Comparison of ENCODE assay signal across 9 mouse cellular contexts in the genomic region with DNA sequence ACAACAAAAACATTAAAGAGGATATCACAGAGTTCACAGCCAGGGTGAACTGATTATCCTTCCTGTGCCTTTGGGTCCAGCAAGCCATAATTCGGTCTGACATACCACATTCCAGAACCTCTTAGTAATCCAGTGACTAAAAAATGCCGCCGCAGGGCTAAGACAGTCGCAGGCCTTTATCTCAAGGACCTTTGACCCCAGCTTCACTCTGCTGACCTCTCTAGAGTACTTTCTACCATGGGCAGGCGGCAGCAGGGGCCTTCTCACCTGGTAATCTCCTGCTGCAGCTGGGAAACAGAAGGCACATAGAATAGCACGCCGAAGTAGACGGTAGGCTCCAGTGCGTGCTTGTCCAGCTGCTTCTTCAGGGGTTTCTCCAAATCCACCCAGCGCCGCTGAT. TPM values are rescaled to one million over a fixed set of nuclear protein-coding genes. Genes with fewer than 3 reads are reported as not detected.
DNase-seq lines count a peak whose midpoint lies in the region; ATAC-seq and TF ChIP-seq lines count a peak whose summit lies in the region.
"Had no signal": no experiment of that assay in that cellular context is flagged by ENCODE, and none has a peak within 500 bp of the region (broad histone marks: within the 10 kb centered on the region; RNA-seq: fewer than 3 reads in every experiment).

No protein-coding gene starts in this region.

- H3K27ac ChIP-seq in stomach, embryonic 15.5 days = peak overlapping the region; percentile 61
- no peak overlapping the region for H3K27ac ChIP-seq in stomach, postnatal 0 days (replicated peaks)
- H3K27ac ChIP-seq in embryonic facial prominence, embryonic 10.5 days (replicated peaks) = 0 out of 2 replicates have a peak overlapping the region, but pooled peaks have one; percentile 19
- H3K27ac ChIP-seq: hindbrain, embryonic 14.5 days had no signal

- intact Hi-C loops in left cerebral cortex, postnatal 25 days (cut with DNase I) = no loop called here

- no peaks in the 10 kb centered on the region for H3K36me3 ChIP-seq in stomach, embryonic 15.5 days
- no peaks in the 10 kb centered on the region for H3K36me3 ChIP-seq in stomach, postnatal 0 days (ENCODE audit: control insufficient read depth, insufficient read depth, low read length)
- H3K36me3 ChIP-seq in embryonic facial prominence, embryonic 10.5 days (replicated peaks) = no peaks in the 10 kb centered on the region

- no peak for TF ChIP-seq EP300 in stomach, postnatal 0 days (optimal IDR thresholded peaks at IDR 0.05)

- peaks cover 8% of the 10 kb centered on the region; the same call in 1 of the 2 replicates for H3K4me1 ChIP-seq in stomach, embryonic 15.5 days
- no peaks in the 10 kb centered on the region for H3K4me1 ChIP-seq in stomach, postnatal 0 days (replicated peaks; ENCODE audit: control insufficient read depth, insufficient read depth)
- H3K4me1 ChIP-seq in embryonic facial prominence, embryonic 10.5 days = peaks cover 29% of the 10 kb centered on the region

- no peaks in the 10 kb centered on the region for H3K27me3 ChIP-seq in stomach, embryonic 15.5 days (replicated peaks)
- no peaks in the 10 kb centered on the region for H3K27me3 ChIP-seq in stomach, postnatal 0 days (ENCODE audit: control insufficient read depth, insufficient read depth, low read length)
- H3K27me3 ChIP-seq in embryonic facial prominence, embryonic 10.5 days (replicated peaks; ENCODE audit: low read depth, poor library complexity, severe bottlenecking) = no peaks in the 10 kb centered on the region

- TF ChIP-seq CTCF in stomach, postnatal 0 days (IDR thresholded peaks at IDR 0.05; ENCODE audit: low read depth) = no peak

- no peaks in the 10 kb centered on the region for H3K9me3 ChIP-seq in stomach, embryonic 15.5 days
- H3K9me3 ChIP-seq in stomach, postnatal 0 days (ENCODE audit: control insufficient read depth, low read length) = no peaks in the 10 kb centered on the region
- H3K9me3 ChIP-seq in embryonic facial prominence, embryonic 10.5 days = no peaks in the 10 kb centered on the region

- ATAC-seq in stomach, embryonic 15.5 days (ENCODE audit: insufficient read depth, low FRiP score, low read depth) = no peak
- ATAC-seq in stomach, postnatal 0 days (ENCODE audit: low FRiP score, low TSS enrichment) = no peak

- H3K4me3 ChIP-seq in stomach, embryonic 15.5 days (replicated peaks) = no peak overlapping the region
- H3K4me3 ChIP-seq in stomach, postnatal 0 days (ENCODE audit: low read depth, low read length) = no peak overlapping the region
- no peak overlapping the region for H3K4me3 ChIP-seq in embryonic facial prominence, embryonic 10.5 days

- 43% methylated on average over 11 of the region's 11 CpGs for WGBS in stomach, embryonic 15.5 days
- 43% methylated on average over 11 of the region's 11 CpGs for WGBS in stomach, postnatal 0 days
- WGBS in embryonic facial prominence, embryonic 10.5 days = 14% methylated on average over 11 of the region's 11 CpGs

- no peak for DNase-seq in stomach, postnatal 0 days (ENCODE audit: low spot score)
- peak; percentile 48 for DNase-seq in embryonic facial prominence, embryonic 10.5 days (ENCODE audit: low spot score)
- peak; percentile 39 for DNase-seq in kidney, postnatal 10 days
- DNase-seq in layer of hippocampus, postnatal 36 days = no peak
- DNase-seq in left cerebral cortex, postnatal 25 days (ENCODE audit: low spot score in 2 of 2) = no peak
- no peak for DNase-seq in layer of hippocampus, postnatal 14 days (ENCODE audit: low spot score in 2 of 2)
- DNase-seq: cerebellum, adult 11 months had no signal

- H3K4me2 ChIP-seq in stomach, embryonic 15.5 days = no peak overlapping the region
- no peak overlapping the region for H3K4me2 ChIP-seq in stomach, postnatal 0 days (replicated peaks; ENCODE audit: low read depth)
- H3K4me2 ChIP-seq: hindbrain, embryonic 14.5 days had no signal

- no peak overlapping the region for H3K9ac ChIP-seq in stomach, embryonic 15.5 days
- H3K9ac ChIP-seq in stomach, postnatal 0 days (ENCODE audit: low read length) = no peak overlapping the region
- H3K9ac ChIP-seq: hindbrain, embryonic 14.5 days had no signal

RNA-seq across cellular contexts. Expression of a gene that starts 22.4 kb away (rescaled TPM):
- 9.2 and 9.9 TPM in 2 replicates for polyA plus RNA-seq in stomach, embryonic 15.5 days (2015; fragmentation: Nextera tagmentation; extraction: Ambion mirVana)
- 5.5 and 6.6 TPM in 2 replicates for polyA plus RNA-seq in stomach, postnatal 0 days (2015; fragmentation: Nextera tagmentation; extraction: Ambion mirVana)
- polyA plus RNA-seq in embryonic facial prominence, embryonic 10.5 days (2016; fragmentation: Nextera tagmentation; extraction: Ambion mirVana) = 5.0 and 5.1 TPM in 2 replicates
- total RNA-seq in layer of hippocampus, postnatal 36 days (2021) = 1 to 10 TPM; 5.2 to 9.6 TPM
- total RNA-seq in left cerebral cortex, postnatal 25 days (2021) = 1 to 10 TPM; 8.3 to 9.6 TPM
- total RNA-seq in layer of hippocampus, postnatal 14 days (2021) = 1 to 10 TPM; 6.9 to 7.6 TPM

RNA-seq across cellular contexts. Expression of a gene that starts 32.0 kb away (rescaled TPM):
- polyA plus RNA-seq in stomach, embryonic 15.5 days (2015; fragmentation: Nextera tagmentation; extraction: Ambion mirVana) = 101 and 113 TPM in 2 replicates
- 47.7 and 49.3 TPM in 2 replicates for polyA plus RNA-seq in stomach, postnatal 0 days (2015; fragmentation: Nextera tagmentation; extraction: Ambion mirVana)
- polyA plus RNA-seq in embryonic facial prominence, embryonic 10.5 days (2016; fragmentation: Nextera tagmentation; extraction: Ambion mirVana) = 130 and 131 TPM in 2 replicates
- 10 to 100 TPM; 95.1 to 97.3 TPM for total RNA-seq in layer of hippocampus, postnatal 36 days (2021)
- total RNA-seq in left cerebral cortex, postnatal 25 days (2021) = 10 to 100 TPM; 93.1 to 97.3 TPM
- 10 to 100 TPM; 94.8 to 95.8 TPM for total RNA-seq in layer of hippocampus, postnatal 14 days (2021)

Comparison
In these comparisons a context has a peak if more than half of its experiments do, and no peak if none do; other contexts are left out.
1. DNase-seq: peak in embryonic facial prominence, embryonic 10.5 days (single experiment) and kidney, postnatal 10 days (single experiment); none in stomach, postnatal 0 days (single experiment), layer of hippocampus, postnatal 36 days (0 of 2), left cerebral cortex, postnatal 25 days (0 of 2) and layer of hippocampus, postnatal 14 days (0 of 2).